Mouse (Mus musculus): ENCODE results near the gene C4b. TPM values are rescaled to one million over a fixed set of nuclear protein-coding genes. Genes with fewer than 3 reads are reported as not detected.
"Not testable (repeated sequence)": the region's sequence is repeated elsewhere in the genome, so short reads cannot be mapped to it uniquely, and the experiment has no call there.

Gene C4b
- 0.14 and 0.70 TPM in 2 replicates for polyA plus RNA-seq (2015; fragmentation: Nextera tagmentation; extraction: Ambion mirVana)

DNA sequence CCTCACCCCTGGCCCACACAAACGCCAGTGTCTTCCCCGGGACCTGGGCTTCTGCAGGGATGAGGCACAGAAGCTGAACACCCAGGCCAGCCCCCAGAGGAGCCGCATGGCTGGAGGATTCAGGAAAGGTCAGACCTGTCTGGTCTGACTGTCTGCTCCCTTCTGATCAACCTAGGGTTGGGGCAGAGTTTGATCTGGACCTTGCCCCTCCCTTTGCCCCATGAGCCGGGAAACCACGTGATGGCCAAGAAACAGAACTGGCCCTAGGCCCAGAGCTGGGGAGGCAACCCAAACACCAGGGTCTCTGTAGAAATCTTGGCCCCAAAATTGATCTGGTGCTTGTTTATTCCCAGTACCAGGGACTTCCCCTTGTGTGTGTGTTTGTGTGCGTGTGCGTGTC lies at the start of gene C4b:
Gene C4b (minus strand): TSS at position 164 of the 400 bp plus-strand sequence.
- ATAC-seq (ENCODE audit: low read depth), result no peak
- 78% methylated on average over 7 of the region's 7 CpGs for WGBS

DNA sequence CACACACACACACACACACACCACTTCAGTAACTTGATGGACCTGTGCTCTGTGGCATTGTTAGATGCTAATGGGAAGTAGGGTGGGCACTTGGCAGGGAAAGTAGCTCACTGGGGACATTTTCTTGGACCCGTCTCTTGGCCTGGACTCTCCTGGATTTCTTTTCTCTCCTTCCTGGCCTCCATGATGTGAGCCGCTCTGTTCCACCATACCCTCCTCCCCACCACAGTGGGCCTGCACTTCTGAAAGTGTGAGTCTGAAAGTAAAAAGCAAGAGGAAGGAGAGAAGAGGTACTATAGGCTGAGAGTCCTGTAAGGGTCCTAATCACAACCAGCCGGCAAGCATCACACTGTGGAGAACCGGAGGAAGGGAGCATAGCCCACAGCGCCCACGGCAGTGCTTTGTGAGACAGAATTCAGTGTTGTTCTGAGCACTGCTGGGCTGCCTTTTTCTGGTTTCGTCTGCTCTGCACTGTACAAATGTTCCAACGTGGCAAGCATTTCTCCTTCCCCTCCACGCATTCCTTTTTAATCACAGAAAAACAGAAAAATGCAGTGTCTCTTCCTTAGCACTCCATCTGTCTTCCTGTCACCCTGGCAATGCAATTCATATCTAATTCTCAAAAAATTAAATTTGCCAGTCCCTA lies 34.1 kb upstream of the C4b start:
- no peaks in the 10 kb centered on the region for H3K27me3 ChIP-seq (ENCODE audit: control insufficient read depth, insufficient read depth, low read depth, low read length)
- H3K27ac ChIP-seq (ENCODE audit: low read length), result 0 out of 2 replicates have a peak overlapping the region, but pooled peaks have one; percentile 10
- H3K4me2 ChIP-seq (ENCODE audit: low read depth, low read length), result no peak overlapping the region
- H3K9me3 ChIP-seq (ENCODE audit: control insufficient read depth, low read length), result peaks cover 8% of the 10 kb centered on the region
- H3K9ac ChIP-seq (ENCODE audit: low read length), result no peak overlapping the region
- 60% methylated on average over 9 of the region's 9 CpGs for WGBS
- H3K36me3 ChIP-seq (ENCODE audit: control insufficient read depth, insufficient read depth, low read length), result no peaks in the 10 kb centered on the region
- H3K4me1 ChIP-seq (replicated peaks; ENCODE audit: control insufficient read depth, insufficient read depth, low read length), result no peaks in the 10 kb centered on the region
- no peak overlapping the region for H3K4me3 ChIP-seq (ENCODE audit: low read length)
- ATAC-seq (ENCODE audit: low read depth), result peak; percentile 26; the same call in 1 of the 2 replicates

More for the DNA sequence above, at the start of gene C4b:
- H3K9me3 ChIP-seq (ENCODE audit: control insufficient read depth, low read length), result peaks cover under 1% of the 10 kb centered on the region; the same call in 1 of the 2 replicates
- H3K9ac ChIP-seq (ENCODE audit: low read length), result no peak within 1 kb of the TSS
- no peaks in the 10 kb centered on the region for H3K4me1 ChIP-seq (replicated peaks; ENCODE audit: control insufficient read depth, insufficient read depth, low read length)
- H3K27ac ChIP-seq (ENCODE audit: low read length), result no peak within 1 kb of the TSS
- H3K4me2 ChIP-seq (ENCODE audit: low read depth, low read length), result no peak within 1 kb of the TSS
- no peaks in the 10 kb centered on the region for H3K27me3 ChIP-seq (ENCODE audit: control insufficient read depth, insufficient read depth, low read depth, low read length)
- H3K36me3 ChIP-seq (ENCODE audit: control insufficient read depth, insufficient read depth, low read length), result no peaks in the 10 kb centered on the region
- no peak within 1 kb of the TSS for H3K4me3 ChIP-seq (ENCODE audit: low read length)

DNA sequence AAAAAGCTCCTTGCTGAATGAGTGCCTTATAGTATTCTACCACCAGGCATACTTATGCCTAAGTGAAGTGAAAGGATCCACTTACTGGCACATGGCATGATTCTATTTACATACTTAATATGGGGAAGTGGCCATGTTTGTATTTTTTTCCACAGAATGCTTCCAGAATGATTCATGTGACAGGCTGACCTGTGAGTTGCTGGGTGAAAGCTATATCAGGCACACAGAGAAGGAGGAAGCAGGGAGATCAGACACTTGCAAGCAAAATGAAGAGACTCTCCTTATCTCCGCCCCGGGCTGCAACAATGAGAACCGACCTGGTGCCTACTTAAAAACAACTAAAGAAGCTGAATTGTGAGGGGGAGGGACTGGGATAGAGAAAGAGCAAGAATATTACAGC lies 17.8 kb upstream of the C4b start:
- no peak for ATAC-seq (ENCODE audit: low read depth)
- 58% methylated on average over 3 of the region's 3 CpGs for WGBS
- no peak overlapping the region for H3K27ac ChIP-seq (ENCODE audit: low read length)
- no peaks in the 10 kb centered on the region for H3K27me3 ChIP-seq (ENCODE audit: control insufficient read depth, insufficient read depth, low read depth, low read length)
- no peaks in the 10 kb centered on the region for H3K36me3 ChIP-seq (ENCODE audit: control insufficient read depth, insufficient read depth, low read length)
- no peak overlapping the region for H3K4me2 ChIP-seq (ENCODE audit: low read depth, low read length)
- H3K4me3 ChIP-seq (ENCODE audit: low read length), result no peak overlapping the region
- H3K4me1 ChIP-seq (replicated peaks; ENCODE audit: control insufficient read depth, insufficient read depth, low read length), result no peaks in the 10 kb centered on the region
- H3K9me3 ChIP-seq (ENCODE audit: control insufficient read depth, low read length), result no peaks in the 10 kb centered on the region
- H3K9ac ChIP-seq (ENCODE audit: low read length), result no peak overlapping the region

DNA sequence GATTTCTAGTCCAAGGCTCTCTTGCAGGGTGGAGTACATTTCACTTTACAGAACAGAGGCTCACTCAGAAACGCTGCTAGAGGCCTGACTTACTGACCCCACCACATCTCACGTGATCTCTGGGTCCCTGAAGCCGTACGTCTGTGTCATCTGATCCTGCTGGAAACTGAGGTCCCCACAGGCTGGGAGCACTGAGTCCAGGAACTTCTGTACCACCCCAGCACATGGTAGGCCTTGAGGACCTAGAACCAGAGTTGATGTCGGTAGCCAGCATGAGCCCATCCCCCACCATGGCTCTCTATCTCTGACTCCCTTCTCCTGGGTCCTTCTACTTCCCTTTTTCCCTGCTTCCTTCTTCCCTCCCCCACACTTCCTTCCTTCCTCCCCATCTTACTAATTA lies 2.8 kb upstream of the C4b start:
- no peaks in the 10 kb centered on the region for H3K36me3 ChIP-seq (ENCODE audit: control insufficient read depth, insufficient read depth, low read length)
- H3K27ac ChIP-seq (ENCODE audit: low read length), result no peak overlapping the region
- H3K4me1 ChIP-seq (replicated peaks; ENCODE audit: control insufficient read depth, insufficient read depth, low read length), result no peaks in the 10 kb centered on the region
- ATAC-seq (ENCODE audit: low read depth), result no peak
- H3K4me2 ChIP-seq (ENCODE audit: low read depth, low read length), result no peak overlapping the region
- peaks cover 6% of the 10 kb centered on the region; the same call in 1 of the 2 replicates for H3K9me3 ChIP-seq (ENCODE audit: control insufficient read depth, low read length)
- H3K4me3 ChIP-seq (ENCODE audit: low read length), result no peak overlapping the region
- 64% methylated on average over 5 of the region's 5 CpGs for WGBS
- no peaks in the 10 kb centered on the region for H3K27me3 ChIP-seq (ENCODE audit: control insufficient read depth, insufficient read depth, low read depth, low read length)
- no peak overlapping the region for H3K9ac ChIP-seq (ENCODE audit: low read length)

DNA sequence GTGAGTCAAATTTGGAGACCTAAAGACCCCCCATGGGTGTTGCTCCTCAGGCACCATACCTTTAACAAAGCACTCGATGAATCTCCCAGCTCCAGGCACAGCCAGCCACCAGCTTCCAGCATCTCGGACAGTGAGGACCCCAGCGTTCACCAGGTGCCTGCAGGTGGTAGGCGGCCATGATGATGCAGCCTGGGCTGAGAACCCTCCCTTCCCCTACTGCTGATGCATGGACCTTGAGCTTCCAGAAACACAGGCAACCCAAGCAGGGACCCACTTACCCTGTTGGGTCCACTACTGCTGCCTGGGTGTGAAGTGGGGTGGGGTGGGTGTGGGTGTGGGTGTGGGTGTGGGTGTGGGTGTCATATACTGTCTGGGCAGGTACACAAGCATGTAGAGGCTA lies 1.5 kb upstream of the C4b start:
- not testable (repeated sequence) for ATAC-seq (ENCODE audit: low read depth); H3K9ac ChIP-seq (ENCODE audit: low read length); H3K4me1 ChIP-seq (replicated peaks; ENCODE audit: control insufficient read depth, insufficient read depth, low read length); H3K27ac ChIP-seq (ENCODE audit: low read length); H3K4me3 ChIP-seq (ENCODE audit: low read length); H3K4me2 ChIP-seq (ENCODE audit: low read depth, low read length); H3K36me3 ChIP-seq (ENCODE audit: control insufficient read depth, insufficient read depth, low read length); H3K9me3 ChIP-seq (ENCODE audit: control insufficient read depth, low read length); H3K27me3 ChIP-seq (ENCODE audit: control insufficient read depth, insufficient read depth, low read depth, low read length)
- 75% methylated on average over 4 of the region's 4 CpGs for WGBS

DNA sequence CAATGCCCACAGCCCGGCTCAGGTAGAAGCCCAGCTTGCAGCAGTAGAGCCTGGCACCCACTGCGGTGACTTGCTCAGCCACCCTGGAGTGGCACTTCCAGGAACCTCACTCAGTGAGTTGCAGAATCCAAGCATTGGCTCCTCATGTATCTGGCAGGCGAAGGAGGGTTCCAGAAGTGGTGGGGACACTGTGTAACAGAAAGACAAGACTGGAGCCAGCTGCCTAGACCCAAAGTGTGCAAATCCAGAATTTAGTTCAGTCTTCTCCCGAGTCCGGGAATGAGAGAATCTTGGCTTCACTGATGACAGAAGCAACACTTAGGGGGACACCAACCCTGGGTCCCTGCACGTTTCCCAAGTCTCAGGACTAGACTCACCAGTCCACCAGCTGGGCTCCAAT lies 929 bp upstream of the C4b start:
- H3K9ac ChIP-seq (ENCODE audit: low read length); H3K36me3 ChIP-seq (ENCODE audit: control insufficient read depth, insufficient read depth, low read length); H3K4me2 ChIP-seq (ENCODE audit: low read depth, low read length); ATAC-seq (ENCODE audit: low read depth); H3K27me3 ChIP-seq (ENCODE audit: control insufficient read depth, insufficient read depth, low read depth, low read length); H3K4me3 ChIP-seq (ENCODE audit: low read length); H3K4me1 ChIP-seq (replicated peaks; ENCODE audit: control insufficient read depth, insufficient read depth, low read length); H3K27ac ChIP-seq (ENCODE audit: low read length); H3K9me3 ChIP-seq (ENCODE audit: control insufficient read depth, low read length): not testable (repeated sequence)
- 87% methylated on average over 6 of the region's 6 CpGs for WGBS

DNA sequence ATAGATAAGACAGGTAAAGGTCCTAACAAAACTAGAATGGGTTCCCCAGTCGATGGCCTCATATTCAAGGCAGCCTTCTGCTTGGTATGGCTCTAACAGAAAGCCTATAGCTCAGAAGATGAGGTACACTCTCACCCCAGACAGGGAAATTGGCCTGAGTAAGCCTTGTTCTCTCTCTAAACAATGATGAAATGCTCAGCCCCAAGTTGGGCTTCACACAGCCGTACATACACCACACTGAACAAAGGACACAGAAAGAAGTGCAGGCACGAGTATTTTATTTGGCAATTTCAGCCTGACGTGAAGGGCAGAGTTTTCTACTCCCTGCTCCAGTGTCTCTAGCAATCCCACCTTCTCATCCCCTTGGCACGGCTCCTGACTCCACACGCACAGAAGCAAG lies 524 bp upstream of the C4b start:
- Histone ChIP-seq H3K9ac (ENCODE audit: low read length) (no peak overlapping the region), H3K9me3 (ENCODE audit: control insufficient read depth, low read length) (peaks cover 6% of the 10 kb centered on the region; the same call in 1 of the 2 replicates), H3K4me2 (ENCODE audit: low read depth, low read length) (no peak overlapping the region), H3K4me3 (ENCODE audit: low read length) (no peak overlapping the region), H3K4me1 (replicated peaks; ENCODE audit: control insufficient read depth, insufficient read depth, low read length) (no peaks in the 10 kb centered on the region), H3K27ac (ENCODE audit: low read length) (no peak overlapping the region), H3K27me3 (ENCODE audit: control insufficient read depth, insufficient read depth, low read depth, low read length) (no peaks in the 10 kb centered on the region), H3K36me3 (ENCODE audit: control insufficient read depth, insufficient read depth, low read length) (no peaks in the 10 kb centered on the region)
- 66% methylated on average over 6 of the region's 6 CpGs for WGBS
- no peak for ATAC-seq (ENCODE audit: low read depth)

DNA sequence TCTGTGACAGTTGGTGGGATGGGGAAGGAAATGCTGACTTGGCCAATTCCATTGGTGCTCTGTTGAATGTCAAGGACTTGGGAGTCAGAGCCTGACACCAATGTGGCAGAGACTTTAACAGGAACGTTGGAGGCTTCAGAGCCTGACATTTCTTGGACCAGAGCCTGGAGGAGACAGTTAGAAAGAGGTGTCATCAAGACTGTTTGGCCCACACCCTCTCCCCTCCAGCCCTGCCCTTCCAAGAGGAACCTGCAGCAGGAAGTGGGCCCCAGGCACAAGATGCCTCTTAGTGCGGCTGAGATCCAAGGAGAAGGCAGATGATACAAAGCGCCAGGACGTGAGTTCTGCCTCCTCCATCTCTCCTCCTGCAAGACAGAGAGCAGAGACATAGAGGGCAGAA lies 3.4 kb downstream of the C4b start:
- Histone ChIP-seq H3K9ac (ENCODE audit: low read length) (no peak overlapping the region), H3K4me1 (replicated peaks; ENCODE audit: control insufficient read depth, insufficient read depth, low read length) (no peaks in the 10 kb centered on the region), H3K36me3 (ENCODE audit: control insufficient read depth, insufficient read depth, low read length) (no peaks in the 10 kb centered on the region), H3K27me3 (ENCODE audit: control insufficient read depth, insufficient read depth, low read depth, low read length) (no peaks in the 10 kb centered on the region), H3K4me3 (ENCODE audit: low read length) (no peak overlapping the region), H3K27ac (ENCODE audit: low read length) (no peak overlapping the region), H3K4me2 (ENCODE audit: low read depth, low read length) (no peak overlapping the region), H3K9me3 (ENCODE audit: control insufficient read depth, low read length) (no peaks in the 10 kb centered on the region)
- 68% methylated on average over 4 of the region's 4 CpGs for WGBS
- no peak for ATAC-seq (ENCODE audit: low read depth)

DNA sequence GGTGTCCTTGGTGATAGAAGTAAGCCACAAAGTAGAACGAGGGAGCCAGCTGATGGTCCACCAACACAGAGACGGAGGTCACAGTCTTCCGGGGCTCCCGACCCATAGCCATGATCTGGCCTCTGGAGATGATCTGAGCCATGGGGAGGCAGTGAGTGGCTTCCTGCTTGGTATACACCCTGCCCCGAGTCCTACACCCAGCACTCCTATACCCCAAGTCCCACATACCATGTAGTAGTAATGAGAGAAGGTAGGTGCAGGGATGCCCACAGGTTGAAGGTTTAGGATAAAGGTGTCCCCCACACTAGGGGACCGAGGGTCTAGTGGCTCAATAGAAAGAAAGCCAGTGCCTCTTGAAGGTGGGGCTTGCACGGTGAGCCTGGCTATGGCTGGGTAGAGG lies 4.0 kb downstream of the C4b start:
- H3K27ac ChIP-seq (ENCODE audit: low read length); H3K9ac ChIP-seq (ENCODE audit: low read length); H3K36me3 ChIP-seq (ENCODE audit: control insufficient read depth, insufficient read depth, low read length); H3K4me3 ChIP-seq (ENCODE audit: low read length); H3K9me3 ChIP-seq (ENCODE audit: control insufficient read depth, low read length); ATAC-seq (ENCODE audit: low read depth); H3K27me3 ChIP-seq (ENCODE audit: control insufficient read depth, insufficient read depth, low read depth, low read length); H3K4me2 ChIP-seq (ENCODE audit: low read depth, low read length); H3K4me1 ChIP-seq (replicated peaks; ENCODE audit: control insufficient read depth, insufficient read depth, low read length): not testable (repeated sequence)
- WGBS, result 81% methylated on average over 7 of the region's 7 CpGs

DNA sequence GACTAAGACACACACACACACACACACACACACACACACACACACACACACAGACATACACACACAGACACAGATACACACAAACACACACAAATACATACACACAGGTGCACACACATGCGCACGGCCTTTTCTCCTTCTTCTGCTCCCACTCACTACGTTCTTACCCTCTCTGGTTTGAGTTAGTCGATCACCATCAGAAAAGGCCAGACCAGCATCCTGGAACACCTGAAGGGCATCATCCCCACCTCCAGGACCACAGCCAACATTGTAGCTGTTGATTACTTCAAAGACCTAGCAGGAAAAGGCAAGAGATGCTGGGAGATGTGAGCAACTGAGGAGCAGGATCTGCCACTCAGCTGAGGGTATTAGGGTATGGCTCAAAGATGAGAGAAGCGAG lies 6.2 kb downstream of the C4b start:
- not testable (repeated sequence) for H3K4me3 ChIP-seq (ENCODE audit: low read length); H3K4me1 ChIP-seq (replicated peaks; ENCODE audit: control insufficient read depth, insufficient read depth, low read length); H3K27ac ChIP-seq (ENCODE audit: low read length); ATAC-seq (ENCODE audit: low read depth); H3K27me3 ChIP-seq (ENCODE audit: control insufficient read depth, insufficient read depth, low read depth, low read length); H3K36me3 ChIP-seq (ENCODE audit: control insufficient read depth, insufficient read depth, low read length); H3K9me3 ChIP-seq (ENCODE audit: control insufficient read depth, low read length); H3K9ac ChIP-seq (ENCODE audit: low read length); H3K4me2 ChIP-seq (ENCODE audit: low read depth, low read length)
- 74% methylated on average over 5 of the region's 5 CpGs for WGBS
